Mouse (Mus musculus): ENCODE measurements at regions not wholly inside any gene's neighbourhood (a gene's known extent, or its start where the extent isn't known, plus 50 kb on each side); places are given as distances from the start of the nearest gene placed in this dataset.

DNA sequence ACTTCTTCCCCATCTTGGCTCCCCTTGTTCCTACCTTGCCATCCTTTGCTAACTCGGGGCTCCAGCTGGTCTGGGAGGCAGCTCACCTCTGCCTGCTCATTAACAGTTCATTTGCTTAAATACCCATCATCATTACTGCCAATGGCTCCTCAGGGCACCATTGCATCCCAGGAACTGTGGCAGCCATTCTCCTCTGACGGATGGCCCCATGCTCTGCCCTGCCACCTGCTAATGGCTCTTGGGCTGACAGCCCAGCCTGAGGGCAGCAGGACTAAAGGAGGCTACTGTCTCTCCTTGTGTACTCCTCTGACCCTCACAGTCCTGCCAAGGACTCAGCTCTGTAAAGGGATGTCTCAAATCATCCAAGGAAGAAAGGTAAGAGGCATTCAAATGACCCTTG, 398.7 kb downstream of the Insc start:
- TF ChIP-seq CTCF (IDR thresholded peaks at IDR 0.05; ENCODE audit: control insufficient read depth, insufficient read depth, low read length) = no peak
- TF ChIP-seq POLR2A (IDR thresholded peaks at IDR 0.05; ENCODE audit: borderline replicate concordance, control insufficient read depth, low read depth, low read length) = no peak
